Mouse (Mus musculus): ENCODE results near the gene Slc25a11.

- TF ChIP-seq CTCF (IDR thresholded peaks at IDR 0.05; ENCODE audit: control insufficient read depth, insufficient read depth, insufficient read length) (no peak), USF1 (IDR thresholded peaks at IDR 0.05; ENCODE audit: low read depth) (no peak), MAX (IDR thresholded peaks at IDR 0.05) (peak; percentile 31), MYOG (IDR thresholded peaks at IDR 0.05; ENCODE audit: control insufficient read depth, extremely low read depth, insufficient read length) (no peak), CEBPB (IDR thresholded peaks at IDR 0.05; ENCODE audit: low read depth) (no peak), FOSL1 (IDR thresholded peaks at IDR 0.05; ENCODE audit: insufficient read depth, low read length, poor library complexity, severe bottlenecking) (no peak), MYOD1 (IDR thresholded peaks at IDR 0.05; ENCODE audit: control insufficient read depth, insufficient read length, low read depth) (no peak)
Observed at GRCm38 (mm10) chr11:70653345-70654197, 6.3 kb upstream of the Slc25a11 start.
